Mouse (Mus musculus): Measurements from ENCODE around the gene Dnah8. TPM values are rescaled to one million over a fixed set of nuclear protein-coding genes. Genes with fewer than 3 reads are reported as not detected.

Gene Dnah8
- total RNA-seq, 4 experiments from 2014 or later: 0.37 to 0.81 (median 0.68) TPM

DNA sequence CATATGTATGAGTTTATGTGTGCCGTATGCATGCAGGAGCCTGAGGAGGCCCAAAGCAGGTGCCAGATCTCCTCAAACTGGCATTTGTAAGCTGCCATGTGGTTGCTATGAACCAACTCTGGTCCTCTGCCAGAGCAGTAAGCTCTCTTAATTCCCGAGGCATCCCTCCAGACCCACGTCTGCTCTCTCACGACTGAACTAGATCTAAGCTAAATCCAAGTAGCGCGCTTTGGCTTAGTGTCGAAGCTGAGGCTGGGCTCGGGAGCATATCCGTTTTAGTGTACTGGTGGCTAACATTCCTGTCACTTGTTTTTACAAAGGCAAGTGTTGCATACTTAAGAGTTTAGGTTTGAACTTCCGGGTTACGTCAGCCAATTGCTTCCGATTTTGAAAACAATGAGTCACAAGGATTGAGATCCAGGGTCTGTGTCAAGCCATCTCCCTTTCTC lies 128.2 kb downstream of the Dnah8 start:
- no peak for DNase-seq

DNA sequence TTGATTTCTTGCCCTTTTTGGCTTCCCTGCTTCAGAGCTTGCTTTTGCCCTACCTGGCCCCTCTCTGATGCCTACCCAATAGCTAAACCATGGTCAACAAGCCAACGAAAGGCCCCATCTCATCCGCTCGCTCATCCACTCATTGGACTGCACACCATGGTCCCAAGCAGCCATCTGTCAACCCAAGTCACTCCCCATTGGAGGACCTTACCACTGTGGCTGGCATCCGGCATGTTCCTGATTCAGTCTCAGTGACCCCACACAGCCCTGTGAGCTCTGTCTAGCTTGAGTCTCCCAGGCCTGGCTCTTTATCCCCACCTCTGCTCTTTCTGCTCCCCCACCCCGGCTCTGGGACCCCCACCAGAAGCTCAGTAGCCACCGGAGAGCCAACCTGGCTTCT lies 129.0 kb downstream of the Dnah8 start:
- DNase-seq: no peak

GRCm38 (mm10) chr17:30756771-30757170 lies 132.6 kb downstream of the Dnah8 start:
- DNase-seq: no peak

GRCm38 (mm10) chr17:30760307-30760706 lies 136.2 kb downstream of the Dnah8 start:
- DNase-seq: no peak

GRCm38 (mm10) chr17:30764276-30764675 lies 140.1 kb downstream of the Dnah8 start:
- no peak for DNase-seq

DNA sequence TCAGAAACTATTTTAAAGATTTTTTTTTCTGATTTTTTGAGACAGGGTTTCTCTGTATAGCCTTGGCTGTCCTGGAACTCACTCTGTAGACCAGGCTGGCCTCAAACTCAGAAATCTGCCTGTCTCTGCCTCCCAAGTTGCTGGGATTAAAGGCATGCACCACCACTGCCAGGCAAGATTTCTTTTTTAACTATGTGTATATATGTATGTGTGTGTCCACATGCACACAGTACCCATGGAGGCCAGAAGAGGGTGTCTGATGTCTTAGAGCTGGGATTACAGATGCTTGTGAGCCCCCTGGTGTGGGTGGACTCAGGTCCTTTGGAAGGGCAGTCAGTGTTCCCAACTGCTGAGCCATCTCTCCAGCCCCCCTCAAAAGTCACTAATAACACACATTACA lies 150.3 kb downstream of the Dnah8 start:
- DNase-seq: no peak

GRCm38 (mm10) chr17:30775096-30775495 lies 150.9 kb downstream of the Dnah8 start:
- no peak for DNase-seq

GRCm38 (mm10) chr17:30781046-30781445 lies 156.9 kb downstream of the Dnah8 start:
- DNase-seq: no peak

DNA sequence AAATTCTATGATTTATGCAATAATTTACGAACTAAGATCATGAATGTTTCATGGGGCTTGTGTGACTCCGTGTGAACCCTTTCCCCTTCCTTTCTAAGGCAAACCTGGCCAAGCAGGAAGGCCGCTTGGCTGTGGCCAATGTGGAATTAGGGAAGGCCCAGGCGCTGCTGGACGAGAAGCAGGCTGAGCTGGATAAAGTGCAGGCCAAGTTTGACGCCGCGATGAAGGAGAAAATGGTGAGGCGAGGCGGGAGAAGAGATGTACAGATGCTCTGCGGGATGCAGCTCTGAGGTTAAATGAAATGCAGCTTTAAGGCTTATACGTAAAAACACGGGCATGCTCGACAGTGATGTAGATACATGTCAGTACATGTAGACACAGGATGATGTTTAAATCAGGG lies 158.1 kb downstream of the Dnah8 start:
- DNase-seq: no peak

DNA sequence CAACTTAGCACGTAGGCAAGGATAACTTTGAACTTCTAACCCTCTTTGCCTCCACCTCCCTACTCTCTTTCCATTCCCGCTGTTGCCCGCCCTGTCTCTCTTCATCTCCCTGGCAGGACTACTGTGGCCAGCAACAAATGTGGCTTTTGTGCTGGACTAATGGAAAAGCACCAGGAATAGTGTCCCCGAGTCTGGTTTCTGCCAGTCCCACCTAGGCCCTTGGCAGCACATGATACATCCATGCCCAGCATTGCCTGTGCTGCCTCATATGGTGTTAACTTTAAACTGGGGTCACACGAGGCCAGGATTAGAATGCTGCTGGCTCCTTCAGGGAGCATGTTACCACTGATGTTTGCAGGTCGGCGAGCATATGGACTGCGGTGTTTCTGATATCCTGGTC lies 164.2 kb downstream of the Dnah8 start:
- DNase-seq: no peak

GRCm38 (mm10) chr17:30790816-30791215 lies 166.7 kb downstream of the Dnah8 start:
- no peak for DNase-seq

- no peak for DNase-seq
Measured at GRCm38 (mm10) chr17:30792396-30792795, 168.2 kb downstream of the Dnah8 start.

GRCm38 (mm10) chr17:30796616-30797015 lies 172.5 kb downstream of the Dnah8 start:
- no peak for DNase-seq

GRCm38 (mm10) chr17:30800261-30800985 lies 176.3 kb downstream of the Dnah8 start:
- no peak for DNase-seq

- no peak for DNase-seq
Measured at GRCm38 (mm10) chr17:30803668-30804067, 179.5 kb downstream of the Dnah8 start.

GRCm38 (mm10) chr17:30804955-30805354 lies 180.8 kb downstream of the Dnah8 start:
- no peak for DNase-seq

GRCm38 (mm10) chr17:30805511-30806059 lies 181.4 kb downstream of the Dnah8 start:
- no peak for DNase-seq

GRCm38 (mm10) chr17:30808866-30809660 lies 184.9 kb downstream of the Dnah8 start:
- DNase-seq: no peak

- no peak for DNase-seq
Measured at GRCm38 (mm10) chr17:30809926-30810660, 185.9 kb downstream of the Dnah8 start.

GRCm38 (mm10) chr17:30818543-30818942 lies 194.4 kb downstream of the Dnah8 start:
- DNase-seq: no peak

- no peak for DNase-seq
Measured at GRCm38 (mm10) chr17:30819134-30819533, 195.0 kb downstream of the Dnah8 start.

GRCm38 (mm10) chr17:30821115-30821514 lies 197.0 kb downstream of the Dnah8 start:
- no peak for DNase-seq

- no peak for DNase-seq
Measured at GRCm38 (mm10) chr17:30824473-30824872, 200.3 kb downstream of the Dnah8 start.
